Mouse (Mus musculus) layer of hippocampus, adult 2 months (tissue): ENCODE results near the gene Tarbp2. TPM values are rescaled to one million over a fixed set of nuclear protein-coding genes. Genes with fewer than 3 reads are reported as not detected.

Source experiments
- DNase-seq, 2 experiments: peaks; one replicate each; pipeline ENCODE4 v3.0.0; 2022; ENCODE audit warnings: low spot score in 2 of 2
- H3K27ac ChIP-seq: fragments of 200-600 bp; 2 replicates; pipeline ENCODE4 v1.8.1; 2022
- H3K4me3 ChIP-seq: fragments of 200-600 bp; 2 replicates; pipeline ENCODE4 v1.8.1; 2022; ENCODE audit warnings: mild to moderate bottlenecking
- CTCF ChIP-seq: fragments of 200-600 bp; conservative IDR thresholded peaks from 2 replicates; pipeline ENCODE4 v1.8.1; 2022; ENCODE audit warnings: antibody characterized with exemption, mild to moderate bottlenecking, moderate library complexity
- total RNA-seq, 2 experiments: library from RNA; stranded (reverse); gene quantifications; 2 replicates each; pipeline ENCODE4 v1.2.3; 2021

The Tarbp2 gene
- total RNA-seq, 2 experiments from 2014 or later = 36.2 to 37.7 TPM

GRCm38 (mm10) chr15:102508336-102508735 lies 9.7 kb upstream of the Tarbp2 start:
- no peak for TF ChIP-seq CTCF
- no peak overlapping the region for H3K4me3 ChIP-seq
- no peak overlapping the region for H3K27ac ChIP-seq
- no peak for DNase-seq

- no peak for DNase-seq
- TF ChIP-seq CTCF = no peak
- Histone ChIP-seq H3K4me3 (peak overlapping the region; percentile 85), H3K27ac (peak overlapping the region; percentile 93)
These were observed 7.9 kb upstream of the Tarbp2 start for GRCm38 (mm10) chr15:102510110-102510509.

- Histone ChIP-seq H3K27ac (peak overlapping the region; percentile 93), H3K4me3 (peak overlapping the region; percentile 85)
- peak; percentile 87 to 91 for DNase-seq
- no peak for TF ChIP-seq CTCF
These were observed 7.3 kb upstream of the Tarbp2 start for GRCm38 (mm10) chr15:102510590-102511284.

- peak overlapping the region; percentile 85 for H3K4me3 ChIP-seq
- no peak for DNase-seq
- TF ChIP-seq CTCF = no peak
- H3K27ac ChIP-seq = peak overlapping the region; percentile 93
These were observed 6.6 kb upstream of the Tarbp2 start for GRCm38 (mm10) chr15:102511285-102511833.

- peak overlapping the region; percentile 93; the same call in 1 of the 2 replicates for H3K27ac ChIP-seq
- no peak overlapping the region; the same call in 1 of the 2 replicates for H3K4me3 ChIP-seq
- TF ChIP-seq CTCF = no peak
- no peak for DNase-seq
These were observed 6.0 kb upstream of the Tarbp2 start for GRCm38 (mm10) chr15:102512010-102512409.

GRCm38 (mm10) chr15:102512471-102512870 lies 5.5 kb upstream of the Tarbp2 start:
- DNase-seq = no peak
- no peak overlapping the region for H3K4me3 ChIP-seq
- H3K27ac ChIP-seq = peak overlapping the region; percentile 93; the same call in 1 of the 2 replicates
- no peak for TF ChIP-seq CTCF

- no peak for TF ChIP-seq CTCF
- H3K4me3 ChIP-seq = no peak overlapping the region
- no peak for DNase-seq
- peak overlapping the region; percentile 93; the same call in 1 of the 2 replicates for H3K27ac ChIP-seq
These were observed 5.0 kb upstream of the Tarbp2 start for GRCm38 (mm10) chr15:102513004-102513403.

GRCm38 (mm10) chr15:102515261-102515660 lies 2.7 kb upstream of the Tarbp2 start:
- Histone ChIP-seq H3K4me3 (peak overlapping the region; percentile 91), H3K27ac (peak overlapping the region; percentile 96; the same call in 1 of the 2 replicates)
- no peak for TF ChIP-seq CTCF
- no peak for DNase-seq

GRCm38 (mm10) chr15:102515791-102516190 lies 2.2 kb upstream of the Tarbp2 start:
- peak overlapping the region; percentile 96 for H3K27ac ChIP-seq
- H3K4me3 ChIP-seq = peak overlapping the region; percentile 91
- TF ChIP-seq CTCF = no peak
- no peak for DNase-seq

- TF ChIP-seq CTCF = peak; percentile 28
- peak overlapping the region; percentile 96 for H3K27ac ChIP-seq
- peak overlapping the region; percentile 91 for H3K4me3 ChIP-seq
- no peak for DNase-seq
These were observed 1.7 kb upstream of the Tarbp2 start for GRCm38 (mm10) chr15:102516293-102516692.

- no peak for TF ChIP-seq CTCF
- H3K27ac ChIP-seq = peak within 1 kb of the TSS; percentile 96
- peak within 1 kb of the TSS; percentile 91 for H3K4me3 ChIP-seq
- DNase-seq = peak; percentile 63 to 71
These were observed 1.1 kb upstream of the Tarbp2 start, which contains the start of gene Map3k12 for GRCm38 (mm10) chr15:102516728-102517404. Map3k12 (minus strand) TSS chr15:102517064.

- Histone ChIP-seq H3K4me3 (peak overlapping the region; percentile 91), H3K27ac (peak overlapping the region; percentile 96)
- TF ChIP-seq CTCF = no peak
- DNase-seq = no peak
These were observed 389 bp upstream of the Tarbp2 start for GRCm38 (mm10) chr15:102517631-102517975.

GRCm38 (mm10) chr15:102518859-102519201 lies 838 bp downstream of the Tarbp2 start:
- H3K27ac ChIP-seq = peak overlapping the region; percentile 99
- H3K4me3 ChIP-seq = peak overlapping the region; percentile 91
- no peak for TF ChIP-seq CTCF
- DNase-seq = no peak
